Mouse (Mus musculus): ENCODE data around the gene Dnah12.

DNA sequence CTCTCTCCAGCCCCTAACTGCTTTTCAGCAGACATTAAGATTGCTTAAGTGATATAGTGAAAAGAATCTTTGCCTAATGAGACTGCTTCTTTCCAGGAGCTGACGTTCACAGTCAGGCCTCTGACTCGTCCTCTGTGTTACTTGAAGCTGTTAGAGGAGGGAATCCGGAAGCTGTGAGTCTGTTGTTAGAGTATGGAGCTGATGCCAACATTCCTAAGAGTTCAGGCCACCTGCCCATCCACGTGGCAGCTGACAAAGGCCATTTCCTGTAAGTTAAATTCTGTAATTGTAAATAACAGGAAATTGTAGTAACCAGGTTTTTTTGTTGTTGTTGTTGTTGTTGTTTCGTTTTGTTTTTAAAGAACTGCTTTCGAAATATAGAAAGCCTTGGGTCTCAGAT, 218.1 kb downstream of the Dnah12 start:
- no peak for TF ChIP-seq MAX (IDR thresholded peaks at IDR 0.05; ENCODE audit: low read depth)
- no peak for TF ChIP-seq TCF12 (IDR thresholded peaks at IDR 0.05; ENCODE audit: insufficient read depth, poor library complexity, severe bottlenecking)
- TF ChIP-seq POLR2A (IDR thresholded peaks at IDR 0.05; ENCODE audit: insufficient read length, low read depth) = no peak

All from myocyte (in vitro differentiated cells).